Mouse (Mus musculus) adrenal gland, postnatal 25 days (tissue): Measurements from ENCODE around the gene Sfpq. TPM values are rescaled to one million over a fixed set of nuclear protein-coding genes. Genes with fewer than 3 reads are reported as not detected.
"Not testable (repeated sequence)": the region's sequence is repeated elsewhere in the genome, so short reads cannot be mapped to it uniquely, and the experiment has no call there.

Source experiments
- DNase-seq: peaks from one replicate; pipeline ENCODE4 v3.0.0; 2021; ENCODE audit warnings: mixed read lengths
- long read RNA-seq: library from polyadenylated mRNA; stranded (forward); transcript quantifications from one replicate; pipeline ENCODE4 v2.0.0, GENCODE M21; 2021
- total RNA-seq: library from RNA; stranded (reverse); gene quantifications from 2 replicates; pipeline ENCODE4 v1.2.3, GENCODE M21; 2021

Sfpq gene
- 203 and 286 TPM in 2 replicates for total RNA-seq
- long read RNA-seq, transcript Sfpq-201 (10 exons, 3,465 nt): major isoform, 58 of 78 reads
- long read RNA-seq, partial matches to known transcripts: 9 of 78 reads
- long read RNA-seq, other reads (novel, unspliced or antisense): 11 of 78 reads

DNA sequence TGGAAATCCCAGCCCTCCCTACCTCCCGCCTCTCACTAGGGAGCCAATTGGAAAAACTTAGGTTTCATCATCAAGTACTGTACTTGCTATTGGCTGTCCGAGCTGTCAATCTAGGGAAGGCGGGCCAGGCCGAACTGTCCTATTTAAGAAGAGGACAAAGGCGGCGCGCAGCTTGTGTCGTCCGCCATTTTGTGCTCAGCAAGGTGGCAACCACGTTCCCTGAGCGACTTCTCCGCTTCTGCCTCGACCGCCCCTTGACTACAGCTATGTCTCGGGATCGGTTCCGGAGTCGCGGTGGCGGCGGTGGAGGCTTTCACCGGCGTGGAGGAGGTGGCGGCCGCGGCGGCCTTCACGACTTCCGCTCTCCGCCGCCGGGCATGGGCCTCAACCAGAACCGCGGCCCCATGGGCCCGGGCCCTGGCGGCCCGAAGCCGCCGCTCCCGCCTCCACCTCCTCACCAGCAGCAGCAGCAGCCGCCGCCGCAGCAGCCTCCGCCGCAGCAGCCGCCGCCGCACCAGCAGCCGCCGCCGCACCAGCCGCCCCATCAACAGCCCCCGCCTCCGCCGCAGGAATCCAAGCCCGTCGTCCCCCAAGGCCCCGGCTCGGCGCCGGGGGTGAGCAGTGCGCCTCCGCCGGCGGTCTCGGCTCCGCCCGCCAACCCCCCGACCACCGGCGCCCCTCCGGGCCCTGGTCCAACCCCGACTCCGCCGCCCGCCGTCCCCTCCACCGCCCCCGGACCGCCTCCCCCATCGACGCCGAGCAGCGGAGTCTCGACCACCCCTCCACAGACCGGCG, at the start of gene Sfpq:
Sfpq (plus strand) TSS at position 174 of the 795 bp plus-strand sequence.
- DNase-seq: peak; percentile 93

DNA sequence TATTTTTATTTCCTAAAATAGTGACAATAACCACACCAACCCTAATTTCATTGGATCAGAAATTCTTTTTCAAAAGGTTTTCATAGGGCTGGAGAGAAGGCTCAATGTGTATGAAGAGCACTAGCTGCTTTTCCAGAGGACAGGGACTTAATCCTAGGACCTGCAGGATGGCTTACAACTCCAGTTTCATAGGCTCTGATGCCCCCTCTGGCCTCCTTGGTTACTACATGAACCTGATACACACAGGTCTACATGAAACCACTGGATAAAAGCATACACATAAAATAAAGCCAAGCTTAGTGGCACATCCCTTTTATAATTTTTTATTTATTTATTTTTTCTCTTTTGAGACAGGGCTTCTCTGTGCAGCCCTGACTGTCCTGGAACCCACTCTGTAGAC, 43.7 kb upstream of the Sfpq start:
- DNase-seq: peak; percentile 36

DNA sequence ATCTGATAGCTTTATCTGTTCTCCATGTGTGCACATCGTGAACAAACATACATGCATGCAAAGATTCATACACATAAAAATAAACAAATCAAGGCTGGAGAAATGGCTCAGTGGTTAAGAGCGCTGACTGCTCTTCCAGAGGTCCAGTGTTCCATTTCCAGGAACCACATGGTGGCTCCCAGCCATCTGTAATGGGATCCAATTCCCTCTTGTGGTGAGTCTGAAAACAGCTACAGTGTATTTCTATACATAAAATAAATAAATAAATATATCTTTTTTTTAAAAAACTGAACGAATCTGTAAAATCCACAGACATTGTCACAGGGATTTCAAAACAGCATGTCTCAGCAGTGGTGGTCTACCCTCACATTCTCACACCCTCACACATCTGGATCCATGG, 42.4 kb upstream of the Sfpq start:
- DNase-seq: no peak

DNA sequence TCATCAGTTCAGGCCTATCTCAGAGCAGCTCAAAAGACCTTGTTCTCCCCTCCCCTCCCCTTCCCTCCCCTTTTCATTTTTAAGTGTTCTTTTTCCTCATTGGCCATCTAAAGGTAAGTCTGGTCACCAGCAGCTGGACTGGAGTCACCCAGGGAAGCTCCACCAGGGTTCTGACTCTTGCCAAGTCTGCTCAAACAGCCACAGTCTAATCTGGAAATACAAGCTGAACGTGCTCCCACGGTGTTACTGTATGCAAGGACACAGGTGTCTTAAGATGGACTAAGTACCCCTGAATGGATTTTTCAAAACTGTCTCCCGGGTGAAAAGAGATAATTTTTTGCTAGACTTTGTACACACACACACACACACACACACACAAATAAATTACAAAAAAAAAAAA, 37.8 kb upstream of the Sfpq start:
- peak; percentile 11 for DNase-seq

DNA sequence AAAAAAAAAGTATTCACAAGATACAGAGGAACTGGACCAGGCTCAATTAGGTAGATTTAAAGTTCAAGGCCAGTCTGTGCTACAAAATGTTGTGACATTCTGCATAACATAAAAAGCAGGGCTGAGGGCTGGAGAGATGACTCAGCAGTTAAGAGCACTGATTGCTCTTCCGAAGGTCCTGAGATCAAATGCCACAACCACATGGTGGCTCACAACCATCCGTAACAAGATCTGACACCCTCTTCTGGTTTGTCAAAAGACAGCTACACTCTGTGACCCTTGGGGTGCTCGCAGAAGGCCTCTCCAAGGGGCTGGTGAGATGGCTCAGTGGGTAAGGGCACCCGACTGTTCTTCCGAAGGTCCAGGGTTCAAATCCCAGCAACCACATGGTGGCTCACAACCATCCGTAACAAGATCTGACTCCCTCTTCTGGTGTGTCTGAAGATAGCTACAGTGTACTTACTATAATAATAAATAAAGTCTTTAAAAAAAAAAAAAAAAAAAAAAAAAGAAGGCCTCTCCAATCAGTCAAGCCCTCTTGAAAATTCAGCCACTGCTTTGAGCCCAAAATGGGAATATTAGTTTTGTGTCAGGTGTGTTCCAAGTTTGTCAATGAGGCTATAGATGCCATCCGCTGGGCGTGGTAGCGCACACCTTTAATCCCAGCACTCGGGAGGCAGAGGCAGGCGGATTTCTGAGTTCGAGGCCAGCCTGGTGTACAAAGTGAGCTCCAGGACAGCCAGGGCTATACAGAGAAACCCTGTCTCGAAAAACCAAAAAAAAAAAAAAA, 37.2 kb upstream of the Sfpq start:
- DNase-seq: peak; percentile 20

DNA sequence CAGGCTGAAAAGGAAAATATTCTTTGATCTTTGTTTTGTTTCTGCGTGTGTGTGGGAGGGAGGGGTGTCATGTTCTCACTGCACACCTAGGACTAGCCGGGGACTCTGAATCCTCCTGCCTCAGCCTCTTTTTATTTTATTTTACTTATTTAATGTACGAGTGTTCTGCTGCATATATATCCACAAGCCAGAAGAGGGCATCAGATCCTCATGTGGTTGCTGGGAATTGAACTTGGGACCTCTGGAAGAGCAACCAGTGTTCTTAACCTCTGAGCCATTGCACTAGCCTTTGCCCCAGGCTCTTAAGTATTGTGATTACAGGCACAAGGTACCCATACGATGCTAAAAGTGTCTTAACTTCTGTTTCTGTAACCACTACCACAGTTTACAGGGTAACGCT, 34.4 kb upstream of the Sfpq start:
- DNase-seq: no peak

DNA sequence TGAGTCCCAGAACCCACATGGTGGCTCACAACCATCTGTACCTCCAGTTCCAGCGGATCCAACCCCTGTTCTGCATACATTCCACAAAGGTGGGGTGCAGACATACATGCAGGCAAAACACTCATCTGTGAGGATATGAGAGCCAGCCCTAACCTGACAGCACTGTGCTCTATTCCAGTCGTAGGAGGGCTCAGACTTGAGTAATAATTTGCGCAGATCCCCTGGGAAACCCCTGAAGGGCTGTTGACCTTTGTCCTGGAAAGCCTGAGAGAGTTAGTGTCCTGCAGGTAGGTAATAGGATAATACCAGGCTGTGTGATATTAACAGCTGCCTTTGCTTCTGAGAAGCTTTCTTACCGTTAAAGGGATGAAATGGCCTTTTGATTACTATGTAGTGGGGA, 32.6 kb upstream of the Sfpq start:
- no peak for DNase-seq

DNA sequence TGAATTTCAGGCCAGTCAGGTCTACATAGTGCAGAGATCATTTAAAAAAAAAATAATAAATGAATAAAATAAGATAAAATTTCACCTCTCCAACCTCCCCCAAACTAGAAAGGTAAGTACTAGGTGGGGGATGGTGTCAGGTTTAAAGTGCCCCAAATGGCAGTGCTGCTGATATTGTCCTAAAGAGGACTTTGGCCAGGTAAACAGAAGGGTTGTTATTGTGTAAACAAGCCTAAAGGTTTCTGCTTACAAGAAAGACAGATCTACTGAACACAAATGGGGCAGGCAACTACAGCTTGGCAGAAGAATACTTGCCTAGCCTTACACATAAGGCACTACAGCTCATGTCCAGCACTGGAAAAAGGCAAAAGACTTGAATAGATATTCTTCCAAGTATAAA, 30.6 kb upstream of the Sfpq start:
- DNase-seq: no peak

DNA sequence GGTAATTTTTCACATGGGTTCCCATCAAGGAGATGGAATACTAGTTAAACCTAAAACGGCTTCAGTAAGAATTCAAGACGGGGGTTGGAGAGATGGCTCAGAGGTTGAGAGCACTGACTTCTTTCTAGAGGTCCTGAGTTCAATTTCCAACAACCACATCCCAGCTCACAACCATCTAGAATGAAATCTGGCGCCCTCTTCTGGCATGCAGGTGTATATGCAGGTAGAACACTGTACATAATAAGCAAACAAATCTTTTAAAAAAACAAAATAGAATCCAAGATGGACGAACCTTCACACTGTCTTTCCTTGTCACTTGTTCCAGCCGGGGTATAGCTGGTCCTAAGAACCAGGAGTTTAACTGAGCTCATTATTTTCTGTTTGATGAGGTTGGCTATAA, 28.8 kb upstream of the Sfpq start:
- peak; percentile 12 for DNase-seq

DNA sequence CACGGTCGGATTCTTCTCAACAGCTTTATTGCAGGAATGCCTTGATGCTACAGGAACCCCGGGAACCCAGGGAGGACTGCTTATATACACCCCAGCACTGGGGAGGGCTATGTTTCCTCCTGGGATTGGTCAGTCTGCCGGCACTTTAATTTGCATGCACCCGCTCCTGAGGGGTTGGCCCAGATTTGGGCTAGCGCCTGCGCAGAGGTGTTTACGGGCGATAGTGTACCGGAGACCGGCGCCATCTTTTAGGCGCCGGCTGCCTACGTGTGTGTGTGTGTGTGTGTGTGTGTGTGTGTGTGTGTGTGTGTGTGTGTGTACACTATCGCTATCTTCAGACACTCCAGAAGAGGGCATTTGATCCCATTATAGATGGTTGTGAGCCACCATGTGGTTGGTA, 21.8 kb upstream of the Sfpq start:
- DNase-seq: not testable (repeated sequence)

DNA sequence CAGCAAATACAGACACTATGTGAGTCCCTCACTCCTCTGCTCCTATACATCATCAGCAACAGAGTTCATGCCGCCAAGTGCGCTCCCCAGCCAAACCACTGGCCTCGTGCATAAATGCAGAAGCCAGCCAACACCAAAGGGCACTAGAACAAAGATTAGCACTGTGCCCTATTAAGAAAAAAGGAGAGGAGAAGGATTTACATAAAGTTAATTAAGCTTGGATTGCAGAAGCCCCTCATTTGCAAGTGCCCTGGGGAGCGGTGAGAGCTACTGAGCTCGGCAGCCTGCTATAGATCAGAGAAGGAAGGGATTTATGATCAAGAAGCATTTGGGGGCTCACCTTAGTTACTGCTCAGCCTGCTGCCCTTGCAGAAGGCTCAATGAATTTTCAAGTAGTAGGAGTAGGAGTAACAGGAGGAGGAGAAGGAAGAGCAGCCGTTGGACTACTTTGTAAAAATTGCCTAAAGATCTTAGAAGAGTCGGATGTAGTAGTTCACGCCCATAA, 20.5 kb upstream of the Sfpq start:
- no peak for DNase-seq

DNA sequence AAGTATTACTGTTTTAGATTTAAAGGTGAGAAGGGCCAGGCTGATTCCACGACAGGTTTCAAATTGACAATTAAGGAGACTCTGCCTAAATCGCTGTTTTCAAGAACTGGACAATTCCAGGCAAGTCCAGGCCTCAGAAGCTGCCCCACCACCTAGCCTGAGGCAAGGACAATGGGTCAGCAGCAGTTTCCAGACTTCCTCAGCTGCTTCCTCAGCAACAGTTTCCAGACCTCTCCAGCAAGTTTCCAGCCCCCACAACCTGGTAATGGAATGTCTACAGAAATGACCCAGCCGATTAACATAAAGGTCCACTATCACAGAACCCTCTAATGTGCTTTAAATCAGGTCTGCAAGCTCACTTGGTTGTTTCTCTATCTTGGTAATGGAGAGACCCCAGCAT, 16.7 kb upstream of the Sfpq start:
- DNase-seq: no peak

DNA sequence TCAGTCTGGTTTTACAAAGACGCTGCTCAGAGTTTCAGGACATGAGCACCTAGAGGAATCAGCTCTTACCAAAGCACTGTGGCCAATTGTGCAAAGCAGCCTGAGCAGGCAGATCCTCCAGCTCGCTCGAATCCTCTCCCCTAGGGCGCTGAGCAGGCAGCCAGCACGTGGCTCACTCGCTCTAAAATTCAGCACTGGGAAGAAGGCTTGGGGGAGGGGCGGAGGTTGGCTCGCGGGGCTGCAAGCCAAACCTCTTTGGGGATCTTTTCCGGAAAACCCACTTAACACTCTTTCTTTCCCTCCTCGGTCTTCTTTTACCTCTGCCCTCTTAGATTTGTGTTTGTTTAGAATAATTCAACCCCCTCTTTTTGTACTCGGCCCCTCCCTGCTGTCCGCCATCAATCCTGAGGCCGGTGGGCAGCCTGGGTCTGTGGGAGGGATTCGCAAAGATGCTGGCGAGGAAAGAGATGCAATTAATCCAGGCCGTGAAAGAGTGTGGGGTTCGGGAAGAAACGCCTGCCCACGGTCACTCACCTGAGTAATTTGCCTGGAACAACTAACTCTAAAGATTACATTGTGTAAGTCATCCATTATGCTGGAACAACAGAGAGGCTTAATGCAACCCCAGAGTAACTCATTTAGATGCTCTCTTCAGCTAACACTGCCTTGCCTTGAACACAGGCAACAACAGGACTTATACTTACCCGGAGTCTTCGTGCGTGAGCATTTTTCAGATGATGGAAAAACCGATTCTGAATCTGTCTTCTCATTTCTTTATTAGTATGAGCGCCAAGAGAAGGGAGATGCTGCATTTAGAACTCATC, 15.8 kb upstream of the Sfpq start:
- DNase-seq: peak; percentile 68

DNA sequence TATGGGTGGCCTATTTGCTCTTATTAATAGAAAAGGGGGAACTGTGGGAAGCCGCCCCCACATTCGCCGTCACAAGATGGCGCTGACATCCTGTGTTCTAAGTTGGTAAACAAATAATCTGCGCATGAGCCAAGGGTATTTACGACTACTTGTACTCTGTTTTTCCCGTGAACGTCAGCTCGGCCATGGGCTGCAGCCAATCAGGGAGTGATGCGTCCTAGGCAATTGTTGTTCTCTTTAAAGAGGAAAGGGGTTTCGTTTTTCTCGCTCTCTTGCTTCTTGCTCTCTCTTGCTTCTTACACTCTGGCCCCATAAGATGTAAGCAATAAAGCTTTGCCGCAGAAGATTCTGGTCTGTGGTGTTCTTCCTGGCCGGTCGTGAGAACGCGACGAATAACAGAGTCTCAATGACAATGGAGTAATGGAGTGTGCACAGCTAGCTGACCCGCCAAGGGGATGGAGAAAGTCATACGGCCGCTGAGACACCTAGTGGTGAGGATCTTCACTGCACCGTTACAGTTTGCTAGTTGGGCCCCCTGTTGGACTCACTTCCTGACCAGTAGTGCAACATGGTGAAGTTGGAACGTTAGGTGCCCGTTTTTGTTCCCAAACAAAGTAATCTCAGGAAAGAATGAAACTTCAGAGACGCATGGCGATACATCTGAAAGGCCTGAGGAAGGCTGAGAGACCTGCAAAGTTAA, 5.7 kb upstream of the Sfpq start:
- DNase-seq: peak; percentile 77

DNA sequence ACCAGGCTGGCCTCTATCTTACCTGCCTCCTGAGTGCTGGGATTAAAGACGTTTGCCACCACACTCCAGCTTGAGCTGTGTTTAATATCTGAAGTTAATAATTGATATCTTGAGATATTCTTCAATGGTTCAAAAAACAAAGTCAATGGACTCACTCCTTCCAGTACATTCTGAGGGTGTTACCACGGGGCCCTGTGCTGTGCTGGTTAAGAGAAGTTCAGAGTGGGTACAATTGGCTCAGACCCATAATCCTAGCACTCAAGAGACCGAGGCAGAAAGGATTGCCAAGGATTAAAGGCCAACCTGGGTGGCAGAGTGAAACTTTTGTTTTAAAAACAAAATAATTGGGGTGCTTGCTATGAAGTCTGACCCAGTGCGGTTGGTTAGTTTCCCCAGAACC, 4.8 kb upstream of the Sfpq start:
- DNase-seq: no peak

DNA sequence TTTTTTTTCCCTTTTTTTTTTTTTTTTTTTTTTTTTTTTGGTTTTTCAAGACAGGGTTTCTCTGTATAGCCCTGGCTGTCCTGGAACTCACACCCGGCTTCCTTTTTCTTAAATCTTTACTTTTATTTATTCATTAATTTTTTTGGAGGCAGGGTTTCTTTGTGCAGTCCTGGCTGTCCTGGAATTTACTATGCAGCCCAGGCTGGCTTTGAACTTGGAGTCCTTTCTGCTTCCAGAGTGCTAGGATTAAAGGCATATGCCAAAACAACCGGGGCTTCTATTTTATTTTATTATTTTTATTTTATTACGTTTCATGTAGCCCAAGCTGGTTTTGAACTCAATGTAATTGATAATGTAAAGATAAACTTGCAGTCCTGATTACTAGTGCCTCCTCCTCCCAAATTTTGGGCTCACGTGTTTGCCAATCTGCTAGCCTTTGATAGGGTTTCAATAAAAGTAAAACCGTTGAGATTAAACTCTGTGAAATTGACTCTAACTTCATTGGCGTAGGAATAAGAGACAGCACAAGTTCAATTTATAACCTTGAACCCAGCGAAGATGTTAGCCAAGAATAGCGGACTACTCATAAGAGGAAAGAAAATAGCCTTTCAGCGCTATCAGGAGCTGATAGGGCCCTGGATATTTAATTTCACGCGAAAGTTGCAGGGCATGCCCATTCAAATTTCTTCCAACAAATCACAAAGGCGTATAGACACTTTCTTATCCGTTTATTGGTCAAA, 543 bp upstream of the Sfpq start:
- DNase-seq: no peak

DNA sequence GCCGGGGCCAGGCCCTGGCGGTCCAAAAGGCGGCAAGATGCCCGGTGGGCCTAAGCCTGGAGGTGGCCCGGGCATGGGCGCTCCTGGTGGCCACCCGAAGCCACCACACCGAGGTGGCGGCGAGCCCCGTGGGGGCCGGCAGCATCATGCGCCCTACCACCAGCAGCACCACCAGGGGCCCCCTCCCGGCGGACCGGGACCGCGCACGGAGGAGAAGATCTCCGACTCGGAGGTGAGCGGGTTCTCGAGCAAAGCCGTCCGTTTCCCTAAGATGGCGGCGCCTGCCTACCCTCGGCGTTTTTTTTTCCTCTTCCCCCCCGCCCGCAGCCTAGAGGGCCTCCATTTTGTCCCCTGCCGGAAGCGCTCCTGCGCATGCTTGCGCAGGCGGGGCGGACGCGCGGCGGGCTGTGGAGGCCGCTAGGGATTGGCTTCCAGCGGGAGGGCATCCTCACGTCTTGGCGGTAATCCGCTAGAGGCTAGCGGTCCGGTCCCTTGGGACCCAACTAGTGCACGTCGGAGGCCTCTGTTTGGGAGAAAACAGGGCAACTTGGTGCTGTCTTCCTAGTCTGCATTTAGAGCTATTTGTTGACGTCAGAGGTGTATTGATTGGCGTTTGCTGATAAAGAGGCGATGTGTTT, 984 bp downstream of the Sfpq start:
- DNase-seq: peak; percentile 90

DNA sequence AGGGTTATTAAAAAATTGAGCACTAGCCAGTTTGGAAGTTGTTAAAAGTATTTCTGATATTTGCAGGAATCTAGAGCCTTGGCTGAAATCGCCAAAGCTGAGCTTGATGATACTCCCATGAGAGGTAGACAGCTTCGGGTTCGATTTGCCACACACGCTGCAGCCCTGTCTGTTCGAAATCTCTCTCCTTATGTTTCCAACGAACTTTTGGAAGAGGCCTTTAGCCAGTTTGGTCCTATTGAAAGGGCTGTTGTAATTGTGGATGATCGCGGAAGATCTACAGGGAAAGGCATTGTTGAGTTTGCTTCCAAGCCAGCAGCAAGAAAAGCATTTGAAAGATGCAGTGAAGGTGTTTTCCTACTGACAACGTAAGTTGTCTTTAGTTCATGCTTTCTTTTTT, 2.1 kb downstream of the Sfpq start:
- DNase-seq: no peak

DNA sequence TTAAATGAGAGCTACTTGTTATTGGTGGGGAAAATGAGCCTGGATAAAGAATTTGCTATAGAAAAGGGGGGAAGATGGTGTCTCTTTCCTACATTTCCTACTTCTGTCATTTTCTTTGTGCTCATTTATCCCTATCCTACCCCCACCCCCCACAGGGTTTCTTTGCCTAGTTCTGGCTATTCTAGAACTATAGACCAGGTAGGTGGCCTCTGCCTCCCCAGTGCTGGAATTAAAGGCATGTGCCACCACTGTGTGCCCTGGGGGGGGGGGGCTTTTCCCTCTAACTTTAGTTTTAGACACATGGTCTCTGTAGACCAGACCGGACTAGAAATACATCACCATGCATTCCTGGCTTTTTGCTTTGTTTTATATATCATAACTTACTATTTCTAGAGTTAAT, 3.1 kb downstream of the Sfpq start:
- no peak for DNase-seq

DNA sequence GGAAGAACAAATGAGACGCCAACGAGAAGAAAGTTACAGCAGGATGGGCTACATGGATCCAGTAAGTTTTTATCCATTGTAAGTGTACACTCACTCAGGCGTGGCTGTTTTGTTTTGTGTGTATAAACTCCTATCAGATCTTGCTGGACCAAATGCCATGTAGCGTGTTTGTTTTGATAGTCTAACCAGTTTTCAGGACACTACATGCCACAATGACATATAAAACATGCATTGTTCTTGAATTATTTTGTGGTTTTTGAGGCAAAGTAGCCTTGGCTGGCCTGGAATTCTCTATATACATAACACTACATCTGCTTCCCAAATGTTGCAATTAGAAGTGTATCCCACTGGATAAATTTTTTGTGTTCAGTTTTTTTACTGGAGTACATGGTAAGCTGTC, 5.7 kb downstream of the Sfpq start:
- no peak for DNase-seq
